Mouse (Mus musculus): ENCODE results near the gene Gm13275.
"Not testable (repeated sequence)": the region's sequence is repeated elsewhere in the genome, so short reads cannot be mapped to it uniquely, and the experiment has no call there.

Gm13275 gene

DNA sequence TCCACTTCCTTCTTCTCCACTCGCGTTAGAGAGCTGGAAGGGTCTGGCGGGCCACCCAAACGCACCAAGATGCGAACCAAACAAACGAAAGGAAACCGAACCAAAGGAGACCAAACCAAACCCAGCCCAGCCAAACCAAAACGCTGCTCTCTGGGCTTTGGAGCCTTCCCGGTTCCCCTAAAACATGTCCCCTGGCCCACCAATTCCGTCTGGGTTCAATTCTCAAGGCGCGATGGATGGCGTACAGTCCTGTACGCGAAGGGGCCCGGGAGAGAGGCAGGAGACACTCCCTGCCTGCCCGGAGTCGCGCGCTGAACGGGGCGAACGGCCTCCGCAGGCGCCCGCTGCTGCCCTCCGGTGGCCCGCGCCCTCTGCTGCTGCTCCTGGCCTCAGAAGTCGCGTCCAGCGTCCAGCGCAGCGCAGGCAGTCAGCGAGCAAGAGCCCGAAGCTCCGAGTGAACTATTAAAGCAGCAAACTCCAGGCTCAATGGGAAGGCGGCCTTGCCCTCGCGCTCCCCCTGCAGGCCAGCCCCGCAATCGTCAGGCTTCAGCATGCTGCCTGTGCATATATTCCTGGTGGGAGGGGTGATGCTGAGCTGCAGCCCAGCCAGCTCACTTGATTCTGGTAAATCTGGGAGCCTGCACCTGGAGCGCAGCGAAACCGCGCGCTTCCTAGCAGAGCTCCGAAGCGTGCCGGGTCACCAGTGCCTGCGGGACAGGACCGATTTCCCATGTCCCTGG, at the start of gene Gm13275:
Gm13275 (plus strand) TSS at position 552 of the 740 bp plus-strand sequence.
- peak; percentile 40 for DNase-seq (ENCODE audit: low spot score)

GRCm38 (mm10) chr4:88749926-88750325, 44.4 kb upstream of the Gm13275 start:
- no peak for DNase-seq (ENCODE audit: low spot score)

DNA sequence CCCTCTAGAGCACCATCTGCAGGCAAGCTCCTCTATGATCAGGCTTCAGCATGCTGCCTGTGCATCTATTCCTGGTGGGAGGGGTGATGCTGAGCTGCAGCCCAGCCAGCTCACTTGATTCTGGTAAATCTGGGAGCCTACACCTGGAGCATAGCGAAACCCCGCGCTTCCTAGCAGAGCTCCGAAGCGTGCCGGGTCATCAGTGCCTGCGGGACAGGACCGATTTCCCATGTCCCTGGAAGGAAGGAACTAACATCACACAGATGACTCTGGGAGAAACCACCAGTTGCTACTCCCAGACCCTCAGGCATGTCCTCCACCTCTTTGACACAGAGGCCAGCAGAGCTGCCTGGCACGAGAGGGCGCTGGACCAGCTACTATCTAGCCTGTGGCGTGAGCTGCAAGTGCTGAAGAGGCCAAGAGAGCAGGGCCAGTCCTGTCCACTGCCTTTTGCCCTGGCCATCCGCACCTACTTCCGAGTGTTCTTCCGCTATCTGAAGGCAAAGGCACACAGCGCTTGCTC, 39.4 kb upstream of the Gm13275 start, which contains the start of gene Gm13271:
Gm13271 (plus strand) TSS at position 51 of the 523 bp plus-strand sequence.
- peak; percentile 72 for DNase-seq (ENCODE audit: low spot score)

GRCm38 (mm10) chr4:88756581-88757513, 37.4 kb upstream of the Gm13275 start:
- not testable (repeated sequence) for DNase-seq (ENCODE audit: low spot score)

GRCm38 (mm10) chr4:88757628-88758031, 36.7 kb upstream of the Gm13275 start:
- DNase-seq (ENCODE audit: low spot score): peak; percentile 88

DNA sequence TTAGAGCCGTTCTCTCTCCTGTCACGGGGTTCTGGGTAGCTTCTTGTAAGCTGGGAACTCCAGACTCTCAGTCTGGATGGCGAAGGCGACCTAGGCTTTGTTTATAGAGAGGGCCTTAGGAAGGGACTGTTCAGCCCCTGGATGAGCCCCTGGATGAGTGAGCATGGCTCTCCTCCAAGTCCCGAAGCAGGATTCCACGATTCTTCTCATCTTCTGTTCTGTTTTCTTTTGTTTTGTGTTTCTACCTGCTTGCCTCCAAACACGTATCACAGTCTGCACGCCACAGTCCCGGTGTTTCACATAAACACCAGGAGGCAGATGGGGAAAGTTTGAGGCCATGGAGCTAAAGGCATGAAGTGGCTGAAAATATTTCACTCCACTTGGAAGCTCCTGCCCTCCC, 35.5 kb upstream of the Gm13275 start:
- not testable (repeated sequence) for DNase-seq (ENCODE audit: low spot score)

- DNase-seq (ENCODE audit: low spot score): peak; percentile 41
Observed at GRCm38 (mm10) chr4:88759610-88760268, 34.5 kb upstream of the Gm13275 start, which contains the start of gene Gm13283. Gm13283 (plus strand) TSS chr4:88760119.

DNA sequence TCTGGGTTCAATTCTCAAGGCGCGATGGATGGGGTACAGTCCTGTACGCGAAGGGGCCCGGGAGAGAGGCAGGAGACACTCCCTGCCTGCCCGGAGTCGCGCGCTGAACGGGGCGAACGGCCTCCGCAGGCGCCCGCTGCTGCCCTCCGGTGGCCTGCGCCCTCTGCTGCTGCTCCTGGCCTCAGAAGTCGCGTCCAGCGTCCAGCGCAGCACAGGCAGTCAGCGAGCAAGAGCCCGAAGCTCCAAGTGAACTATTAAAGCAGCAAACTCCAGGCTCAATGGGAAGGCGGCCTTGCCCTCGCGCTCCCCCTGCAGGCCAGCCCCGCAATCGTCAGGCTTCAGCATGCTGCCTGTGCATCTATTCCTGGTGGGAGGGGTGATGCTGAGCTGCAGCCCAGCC, 33.9 kb upstream of the Gm13275 start:
- not testable (repeated sequence) for DNase-seq (ENCODE audit: low spot score)

- DNase-seq (ENCODE audit: low spot score): peak; percentile 76
Observed at GRCm38 (mm10) chr4:88761776-88762175, 32.5 kb upstream of the Gm13275 start.

DNA sequence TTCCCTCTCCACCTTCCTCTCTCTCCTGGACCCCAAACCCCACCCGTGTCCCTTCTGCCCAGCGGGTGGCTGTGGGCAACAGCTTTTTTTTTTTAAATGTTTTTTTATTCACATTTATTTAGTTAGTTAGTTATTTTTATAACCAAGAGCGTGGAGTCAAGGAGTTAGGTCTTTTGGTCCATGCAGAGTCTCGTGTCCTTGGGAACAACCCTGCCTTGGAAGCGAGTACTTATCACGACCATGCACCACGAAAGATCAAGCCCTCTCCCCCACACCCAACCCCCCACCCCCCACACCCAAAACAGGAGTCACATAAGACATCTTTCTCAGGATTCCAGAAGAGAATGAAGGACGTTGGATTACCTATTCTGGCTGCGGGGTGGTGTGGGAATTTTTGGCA, 31.9 kb upstream of the Gm13275 start:
- DNase-seq (ENCODE audit: low spot score): not testable (repeated sequence)

GRCm38 (mm10) chr4:88763384-88764018, 30.8 kb upstream of the Gm13275 start:
- DNase-seq (ENCODE audit: low spot score): not testable (repeated sequence)

DNA sequence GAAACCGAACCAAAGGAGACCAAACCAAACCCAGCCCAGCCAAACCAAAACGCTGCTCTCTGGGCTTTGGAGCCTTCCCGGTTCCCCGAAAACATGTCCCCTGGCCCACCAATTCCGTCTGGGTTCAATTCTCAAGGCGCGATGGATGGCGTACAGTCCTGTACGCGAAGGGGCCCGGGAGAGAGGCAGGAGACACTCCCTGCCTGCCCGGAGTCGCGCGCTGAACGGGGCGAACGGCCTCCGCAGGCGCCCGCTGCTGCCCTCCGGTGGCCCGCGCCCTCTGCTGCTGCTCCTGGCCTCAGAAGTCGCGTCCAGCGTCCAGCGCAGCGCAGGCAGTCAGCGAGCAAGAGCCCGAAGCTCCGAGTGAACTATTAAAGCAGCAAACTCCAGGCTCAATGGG, 20.8 kb upstream of the Gm13275 start, which contains the start of gene Gm13290:
Gm13290 (plus strand) TSS at position 301 of the 400 bp plus-strand sequence.
- not testable (repeated sequence) for DNase-seq (ENCODE audit: low spot score)

- not testable (repeated sequence) for DNase-seq (ENCODE audit: low spot score)
Observed at GRCm38 (mm10) chr4:88776622-88777021, 17.7 kb upstream of the Gm13275 start, which contains the start of gene Gm13289. Gm13289 (plus strand) TSS chr4:88776922.

DNA sequence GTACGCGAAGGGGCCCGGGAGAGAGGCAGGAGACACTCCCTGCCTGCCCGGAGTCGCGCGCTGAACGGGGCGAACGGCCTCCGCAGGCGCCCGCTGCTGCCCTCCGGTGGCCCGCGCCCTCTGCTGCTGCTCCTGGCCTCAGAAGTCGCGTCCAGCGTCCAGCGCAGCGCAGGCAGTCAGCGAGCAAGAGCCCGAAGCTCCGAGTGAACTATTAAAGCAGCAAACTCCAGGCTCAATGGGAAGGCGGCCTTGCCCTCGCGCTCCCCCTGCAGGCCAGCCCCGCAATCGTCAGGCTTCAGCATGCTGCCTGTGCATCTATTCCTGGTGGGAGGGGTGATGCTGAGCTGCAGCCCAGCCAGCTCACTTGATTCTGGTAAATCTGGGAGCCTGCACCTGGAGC, 14.7 kb upstream of the Gm13275 start, which contains the start of gene Gm13272:
Gm13272 (plus strand) TSS at position 301 of the 400 bp plus-strand sequence.
- DNase-seq (ENCODE audit: low spot score): not testable (repeated sequence)

GRCm38 (mm10) chr4:88780320-88780719, 14.0 kb upstream of the Gm13275 start:
- DNase-seq (ENCODE audit: low spot score): not testable (repeated sequence)

DNA sequence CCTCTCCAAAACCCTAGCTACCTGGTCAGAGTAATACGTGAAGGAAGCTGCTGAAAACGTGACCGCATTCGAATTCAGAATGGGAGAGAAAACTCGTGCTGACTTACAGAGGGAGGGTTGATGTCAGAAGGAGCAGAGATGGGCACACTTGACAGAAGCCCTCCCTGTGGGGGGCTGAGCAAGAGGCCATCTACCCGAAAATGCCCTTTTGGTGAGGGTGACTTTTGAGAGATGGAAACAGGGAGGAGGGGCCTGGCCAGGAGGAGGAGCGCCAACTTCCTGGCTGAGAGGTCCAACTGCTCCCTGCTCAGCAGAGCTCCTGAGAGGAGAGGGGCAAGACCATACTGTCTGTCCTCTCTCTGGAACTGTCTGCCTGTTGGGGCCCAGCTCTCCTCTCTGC, 12.5 kb upstream of the Gm13275 start, which contains the start of gene Ifnz:
Ifnz (plus strand) TSS at position 301 of the 400 bp plus-strand sequence.
- DNase-seq (ENCODE audit: low spot score): not testable (repeated sequence)

DNA sequence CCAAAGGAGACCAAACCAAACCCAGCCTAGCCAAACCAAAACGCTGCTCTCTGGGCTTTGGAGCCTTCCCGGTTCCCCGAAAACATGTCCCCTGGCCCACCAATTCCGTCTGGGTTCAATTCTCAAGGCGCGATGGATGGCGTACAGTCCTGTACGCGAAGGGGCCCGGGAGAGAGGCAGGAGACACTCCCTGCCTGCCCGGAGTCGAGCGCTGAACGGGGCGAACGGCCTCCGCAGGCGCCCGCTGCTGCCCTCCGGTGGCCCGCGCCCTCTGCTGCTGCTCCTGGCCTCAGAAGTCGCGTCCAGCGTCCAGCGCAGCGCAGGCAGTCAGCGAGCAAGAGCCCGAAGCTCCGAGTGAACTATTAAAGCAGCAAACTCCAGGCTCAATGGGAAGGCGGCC, 12.0 kb upstream of the Gm13275 start:
- not testable (repeated sequence) for DNase-seq (ENCODE audit: low spot score)

DNA sequence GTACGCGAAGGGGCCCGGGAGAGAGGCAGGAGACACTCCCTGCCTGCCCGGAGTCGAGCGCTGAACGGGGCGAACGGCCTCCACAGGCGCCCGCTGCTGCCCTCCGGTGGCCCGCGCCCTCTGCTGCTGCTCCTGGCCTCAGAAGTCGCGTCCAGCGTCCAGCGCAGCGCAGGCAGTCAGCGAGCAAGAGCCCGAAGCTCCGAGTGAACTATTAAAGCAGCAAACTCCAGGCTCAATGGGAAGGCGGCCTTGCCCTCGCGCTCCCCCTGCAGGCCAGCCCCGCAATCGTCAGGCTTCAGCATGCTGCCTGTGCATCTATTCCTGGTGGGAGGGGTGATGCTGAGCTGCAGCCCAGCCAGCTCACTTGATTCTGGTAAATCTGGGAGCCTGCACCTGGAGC, 8.9 kb upstream of the Gm13275 start, which contains the start of gene Gm13276:
Gm13276 (plus strand) TSS at position 301 of the 400 bp plus-strand sequence.
- not testable (repeated sequence) for DNase-seq (ENCODE audit: low spot score)

GRCm38 (mm10) chr4:88788402-88788801, 5.9 kb upstream of the Gm13275 start, which contains the start of gene Gm13277:
Gm13277 (plus strand) TSS chr4:88788632.
- not testable (repeated sequence) for DNase-seq (ENCODE audit: low spot score)

- DNase-seq (ENCODE audit: low spot score): not testable (repeated sequence)
Observed at GRCm38 (mm10) chr4:88791250-88791649, 3.0 kb upstream of the Gm13275 start, which contains the start of gene Gm13278. Gm13278 (plus strand) TSS chr4:88791550.

Data from urinary bladder, postnatal 10 days (tissue).